Mouse (Mus musculus) urinary bladder, postnatal 10 days (tissue): ENCODE measurements around the gene Fry.

Experiments
- DNase-seq: peaks from one replicate; pipeline ENCODE4 v3.0.0; 2022; ENCODE audit warnings: low spot score

Fry gene

GRCm38 (mm10) chr5:150173869-150174268 lies 55.4 kb downstream of the Fry start:
- no peak for DNase-seq

- DNase-seq: no peak
Measured at GRCm38 (mm10) chr5:150174950-150175349, 56.5 kb downstream of the Fry start.

- DNase-seq: no peak
Measured at GRCm38 (mm10) chr5:150176251-150177015, 58.0 kb downstream of the Fry start.

GRCm38 (mm10) chr5:150177757-150178156 lies 59.3 kb downstream of the Fry start:
- DNase-seq: no peak

- no peak for DNase-seq
Measured at GRCm38 (mm10) chr5:150178194-150178801, 59.9 kb downstream of the Fry start.

GRCm38 (mm10) chr5:150180985-150181607 lies 62.7 kb downstream of the Fry start:
- no peak for DNase-seq

GRCm38 (mm10) chr5:150184959-150185358 lies 66.5 kb downstream of the Fry start:
- no peak for DNase-seq

- DNase-seq: no peak
Measured at GRCm38 (mm10) chr5:150186121-150186520, 67.7 kb downstream of the Fry start.

GRCm38 (mm10) chr5:150186676-150187075 lies 68.2 kb downstream of the Fry start:
- DNase-seq: no peak

- no peak for DNase-seq
Measured at GRCm38 (mm10) chr5:150188031-150188430, 69.6 kb downstream of the Fry start.

GRCm38 (mm10) chr5:150190454-150191358 lies 72.3 kb downstream of the Fry start:
- DNase-seq: no peak

- DNase-seq: peak; percentile 24
Measured at GRCm38 (mm10) chr5:150195514-150196210, 77.2 kb downstream of the Fry start.

- no peak for DNase-seq
Measured at GRCm38 (mm10) chr5:150196211-150196585, 77.8 kb downstream of the Fry start.

GRCm38 (mm10) chr5:150196881-150197311 lies 78.5 kb downstream of the Fry start:
- no peak for DNase-seq

GRCm38 (mm10) chr5:150206749-150207148 lies 88.3 kb downstream of the Fry start:
- no peak for DNase-seq

GRCm38 (mm10) chr5:150207596-150207995 lies 89.2 kb downstream of the Fry start:
- DNase-seq: no peak

GRCm38 (mm10) chr5:150208009-150208408 lies 89.6 kb downstream of the Fry start:
- DNase-seq: no peak

GRCm38 (mm10) chr5:150214081-150214480 lies 95.6 kb downstream of the Fry start:
- DNase-seq: no peak

GRCm38 (mm10) chr5:150216066-150216465 lies 97.6 kb downstream of the Fry start:
- DNase-seq: no peak

- DNase-seq: no peak
Measured at GRCm38 (mm10) chr5:150219457-150219856, 101.0 kb downstream of the Fry start.

GRCm38 (mm10) chr5:150220333-150220732 lies 101.9 kb downstream of the Fry start:
- DNase-seq: no peak

GRCm38 (mm10) chr5:150221806-150222205 lies 103.4 kb downstream of the Fry start:
- no peak for DNase-seq
